Mouse (Mus musculus): Measurements from ENCODE around the gene 2610001J05Rik.

- TF ChIP-seq ZKSCAN1 (IDR thresholded peaks at IDR 0.05; ENCODE audit: low read depth, low read length) (no peak), SIN3A (IDR thresholded peaks at IDR 0.05; ENCODE audit: low read length) (no peak), CTCF (IDR thresholded peaks at IDR 0.05 in 2 of 3, conservative IDR thresholded peaks at IDR 0.05 in 1 of 3; ENCODE audit: control insufficient read depth in 1 of 3, insufficient read depth in 1 of 3, low read depth in 2 of 3, low read length in 3 of 3, poor library complexity in 1 of 3, severe bottlenecking in 1 of 3) (no peak), USF1 (IDR thresholded peaks at IDR 0.05; ENCODE audit: low read depth, low read length) (no peak), GATA1 (IDR thresholded peaks at IDR 0.05; ENCODE audit: low read depth, low read length) (no peak), POLR2A (IDR thresholded peaks at IDR 0.05; ENCODE audit: control insufficient read depth in 1 of 2, insufficient read depth in 1 of 2, low read depth in 1 of 2, low read length in 2 of 2, poor library complexity in 1 of 2) (no peak), MAX (IDR thresholded peaks at IDR 0.05; ENCODE audit: low read length) (no peak), EP300 (IDR thresholded peaks at IDR 0.05; ENCODE audit: low read depth in 1 of 2, low read length in 2 of 2) (no peak), CHD2 (IDR thresholded peaks at IDR 0.05; ENCODE audit: low read length) (no peak), GABPA (IDR thresholded peaks at IDR 0.05; ENCODE audit: low read depth, low read length) (no peak), POLR2AphosphoS2 (IDR thresholded peaks at IDR 0.05; ENCODE audit: low read length) (no peak)
Observed at GRCm38 (mm10) chr6:13902941-13903627, 31.8 kb upstream of the 2610001J05Rik start.
